Mouse (Mus musculus): ENCODE data around the gene Rapgef6. TPM values are rescaled to one million over a fixed set of nuclear protein-coding genes. Genes with fewer than 3 reads are reported as not detected.
A peak's percentile ranks its signal among the peaks of the same experiment; 100 is the strongest.

The Rapgef6 gene
- total RNA-seq (2014; fragmentation: Nextera tagmentation) (47.6 and 60.7 TPM in 2 replicates), total RNA-seq (2017) (59.0 and 68.2 TPM in 2 replicates)

DNA sequence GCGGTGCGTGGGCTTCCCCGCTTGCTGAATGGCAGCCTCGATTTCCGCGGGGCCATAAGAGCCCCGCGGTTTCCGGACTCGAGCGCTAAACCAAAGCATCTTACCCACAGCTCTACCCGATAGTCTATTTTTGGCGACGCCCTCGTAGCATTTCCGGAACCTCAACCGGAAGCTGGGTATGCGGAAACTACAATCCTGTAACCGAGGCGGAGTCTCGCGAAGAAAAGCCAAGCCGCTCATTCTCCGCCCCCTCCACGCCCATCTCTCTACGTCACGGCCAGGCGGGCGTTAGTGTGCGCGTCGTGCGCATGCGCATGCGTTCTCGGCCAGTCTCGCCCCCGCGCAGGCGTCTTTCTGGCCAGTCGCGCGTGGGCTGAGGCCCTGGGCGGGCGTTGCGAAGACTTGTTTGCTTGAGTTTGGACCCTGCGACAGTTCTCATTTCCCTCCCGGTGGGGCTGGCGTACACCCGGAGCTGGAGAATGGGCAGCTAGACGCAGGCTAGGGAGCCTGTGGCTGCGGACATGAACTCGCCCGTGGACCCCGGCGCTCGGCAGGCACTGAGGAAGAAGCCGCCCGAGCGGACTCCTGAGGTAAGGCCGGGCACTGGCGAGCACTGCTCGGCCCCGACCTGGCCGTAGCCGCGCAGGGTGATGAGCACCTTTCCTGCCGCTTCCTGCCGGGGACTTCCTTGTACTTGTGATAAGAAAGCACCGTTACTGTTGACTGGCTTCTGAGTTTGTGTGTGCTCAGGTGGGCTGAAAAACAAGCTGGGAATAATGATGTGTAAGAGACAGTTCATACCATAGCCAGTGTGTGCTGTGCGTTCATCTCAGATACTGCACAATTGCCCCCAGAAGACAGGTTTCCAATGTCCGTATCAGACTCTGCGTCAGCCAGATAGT lies at the start of gene Rapgef6:
Gene Rapgef6, plus strand, starts transcription at position 319 of the 902 bp plus-strand sequence.
- peak; percentile 95 for ATAC-seq (replicated peaks; ENCODE audit: low FRiP score, low TSS enrichment, poor library complexity, severe bottlenecking)

DNA sequence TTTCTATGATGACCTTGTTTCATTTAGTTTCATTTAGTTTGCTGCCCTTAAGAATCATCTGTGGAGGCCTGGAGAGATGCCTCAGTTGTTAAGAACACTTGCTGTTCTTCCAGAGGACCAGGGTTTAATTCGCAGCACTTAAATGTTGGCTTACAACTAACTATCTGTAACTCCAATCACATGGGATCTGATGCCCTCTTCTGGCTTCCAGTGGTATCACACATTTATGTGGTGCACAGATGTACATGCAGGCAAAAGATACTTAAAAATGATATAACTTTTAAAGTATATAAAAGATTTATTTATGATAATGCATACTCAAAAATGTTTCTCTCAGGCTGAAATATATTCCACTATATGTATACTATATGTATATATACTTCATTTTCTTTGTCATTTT lies 44.2 kb upstream of the Rapgef6 start:
- no peak for ATAC-seq (replicated peaks; ENCODE audit: low FRiP score, low TSS enrichment, poor library complexity, severe bottlenecking)

DNA sequence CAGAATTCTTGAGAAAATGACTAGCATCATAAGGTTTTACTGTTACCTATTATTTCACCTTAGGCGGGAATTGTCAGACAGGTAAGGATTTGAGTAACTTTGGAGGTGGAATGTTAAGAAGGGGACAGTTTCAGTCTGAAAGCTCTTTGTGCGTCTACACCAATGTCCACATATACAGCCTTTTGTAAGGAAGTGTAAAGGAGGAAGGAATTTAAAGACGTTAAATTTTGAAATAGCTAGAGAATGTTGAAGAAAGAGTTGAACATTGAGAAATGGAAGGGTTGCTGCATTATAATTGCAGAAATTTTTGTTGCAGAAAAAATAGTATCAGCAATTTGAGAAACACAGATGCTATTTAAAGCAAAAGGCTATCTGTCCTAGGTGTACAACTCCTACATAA lies 36.6 kb upstream of the Rapgef6 start:
- ATAC-seq (replicated peaks; ENCODE audit: low FRiP score, low TSS enrichment, poor library complexity, severe bottlenecking) = no peak

DNA sequence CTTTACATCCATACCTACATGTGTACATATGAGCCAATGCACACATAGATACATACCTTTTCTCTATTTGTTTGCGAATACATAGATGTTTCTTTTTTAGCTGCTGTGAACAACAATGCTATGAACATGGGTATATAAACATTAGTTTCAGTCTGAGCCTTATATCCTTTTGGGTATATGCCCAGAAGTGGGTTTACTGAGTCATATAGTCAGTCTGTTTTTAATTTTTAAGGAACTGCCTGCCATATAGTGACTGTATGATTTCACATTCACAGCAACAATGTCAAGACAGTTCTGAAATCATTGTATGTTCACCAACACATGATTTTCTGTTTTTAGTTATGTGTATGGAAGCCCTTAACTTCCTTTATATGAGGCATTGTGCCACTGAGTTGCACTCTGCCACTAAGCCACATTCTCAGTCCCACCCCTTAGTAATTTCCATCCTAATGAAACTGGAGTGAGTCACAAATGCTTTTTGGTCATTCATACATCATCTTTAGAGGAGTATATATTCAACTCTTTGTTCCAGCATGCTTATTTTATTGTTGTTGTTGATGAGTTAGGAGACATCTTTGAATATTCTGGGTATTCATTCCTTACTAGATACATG lies 30.6 kb upstream of the Rapgef6 start:
- ATAC-seq (replicated peaks; ENCODE audit: low FRiP score, low TSS enrichment, poor library complexity, severe bottlenecking) = no peak

DNA sequence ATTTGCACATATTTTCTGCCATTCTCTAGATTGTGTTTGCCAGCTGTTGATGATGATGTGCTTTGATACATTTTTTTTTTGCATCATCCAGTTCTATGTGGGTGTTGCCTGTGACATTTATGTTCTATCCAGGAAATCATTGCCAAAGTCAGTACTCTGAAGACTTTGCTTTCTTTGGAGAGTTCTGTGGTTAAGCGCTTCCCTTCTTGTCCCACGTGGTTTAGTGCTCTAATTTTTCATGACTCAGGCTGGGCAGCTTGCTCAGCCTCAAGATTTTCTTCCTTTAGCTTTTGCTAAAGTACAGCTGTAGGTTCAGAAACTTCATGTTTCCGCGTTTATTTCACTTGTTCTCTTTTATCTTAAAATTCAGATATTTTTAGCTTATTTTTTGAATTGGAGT lies 30.1 kb upstream of the Rapgef6 start:
- no peak for ATAC-seq (replicated peaks; ENCODE audit: low FRiP score, low TSS enrichment, poor library complexity, severe bottlenecking)

DNA sequence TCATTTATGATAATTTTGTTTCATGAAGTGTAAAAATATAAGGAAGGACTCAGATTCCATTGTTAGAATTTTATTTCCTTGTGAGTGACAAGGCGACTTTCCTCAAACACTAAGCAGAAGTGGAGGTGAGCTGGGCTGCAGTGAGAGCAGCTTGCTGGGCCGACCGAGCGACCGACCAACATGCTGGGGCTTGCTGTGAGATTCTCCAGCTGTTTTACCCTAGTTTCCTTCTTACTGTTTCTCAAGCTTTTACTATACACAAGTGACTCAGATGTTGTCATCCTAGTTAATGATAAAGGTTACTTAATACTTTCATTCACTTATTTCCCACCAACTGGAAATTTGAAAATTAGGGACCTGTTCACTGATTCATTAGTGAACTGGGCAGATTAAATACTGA lies 22.8 kb upstream of the Rapgef6 start:
- no peak for ATAC-seq (replicated peaks; ENCODE audit: low FRiP score, low TSS enrichment, poor library complexity, severe bottlenecking)

DNA sequence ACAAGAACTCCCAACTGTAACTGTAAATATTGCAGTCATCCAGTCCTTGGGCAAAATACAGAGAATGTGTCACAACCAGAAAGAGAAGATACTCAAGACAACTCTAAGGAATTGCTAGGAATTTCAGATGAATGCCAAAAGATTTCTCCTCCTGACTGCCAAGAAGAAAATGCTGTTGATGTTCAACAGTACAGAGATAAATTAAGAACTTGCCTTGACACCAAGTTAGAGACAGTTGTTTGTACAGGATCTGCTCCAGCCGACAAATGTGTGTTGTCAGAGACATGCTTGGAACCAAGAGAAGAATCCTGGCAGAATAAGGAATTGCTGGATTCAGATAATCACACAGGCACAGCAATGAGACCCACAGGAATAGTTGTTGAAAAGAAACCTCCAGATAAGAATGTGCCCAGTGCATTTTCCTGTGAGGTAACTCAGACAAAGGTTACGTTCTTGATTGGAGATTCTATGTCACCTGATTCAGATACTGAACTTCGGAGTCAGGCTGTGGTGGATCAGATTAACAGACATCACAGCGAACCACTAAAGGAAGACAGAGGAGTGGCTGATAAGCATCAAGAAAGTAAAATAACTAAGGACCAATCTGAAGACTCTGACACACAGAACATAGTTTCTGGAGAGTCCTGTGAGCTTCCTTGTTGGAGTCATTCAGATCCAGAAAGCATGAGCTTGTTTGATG lies 20.0 kb upstream of the Rapgef6 start:
- no peak for ATAC-seq (replicated peaks; ENCODE audit: low FRiP score, low TSS enrichment, poor library complexity, severe bottlenecking)

DNA sequence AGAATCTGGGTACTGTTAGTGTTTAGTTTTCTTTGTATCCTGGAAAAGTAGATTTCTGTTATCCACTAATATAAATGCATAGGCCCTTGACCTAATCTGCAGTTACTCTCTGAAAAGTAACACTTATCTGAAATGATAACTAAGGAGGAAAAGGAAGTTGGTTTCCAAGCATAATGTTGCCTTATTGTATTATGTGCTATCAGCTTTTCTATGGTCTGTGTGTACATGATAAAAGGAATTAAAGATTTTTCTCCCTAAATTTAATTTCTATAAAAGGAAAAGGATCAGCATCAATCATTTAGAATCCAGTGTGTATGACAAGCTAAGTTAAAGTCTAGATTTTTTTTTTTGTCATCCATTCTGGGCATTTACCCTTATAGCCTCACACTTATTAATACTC lies 9.1 kb upstream of the Rapgef6 start:
- no peak for ATAC-seq (replicated peaks; ENCODE audit: low FRiP score, low TSS enrichment, poor library complexity, severe bottlenecking)

DNA sequence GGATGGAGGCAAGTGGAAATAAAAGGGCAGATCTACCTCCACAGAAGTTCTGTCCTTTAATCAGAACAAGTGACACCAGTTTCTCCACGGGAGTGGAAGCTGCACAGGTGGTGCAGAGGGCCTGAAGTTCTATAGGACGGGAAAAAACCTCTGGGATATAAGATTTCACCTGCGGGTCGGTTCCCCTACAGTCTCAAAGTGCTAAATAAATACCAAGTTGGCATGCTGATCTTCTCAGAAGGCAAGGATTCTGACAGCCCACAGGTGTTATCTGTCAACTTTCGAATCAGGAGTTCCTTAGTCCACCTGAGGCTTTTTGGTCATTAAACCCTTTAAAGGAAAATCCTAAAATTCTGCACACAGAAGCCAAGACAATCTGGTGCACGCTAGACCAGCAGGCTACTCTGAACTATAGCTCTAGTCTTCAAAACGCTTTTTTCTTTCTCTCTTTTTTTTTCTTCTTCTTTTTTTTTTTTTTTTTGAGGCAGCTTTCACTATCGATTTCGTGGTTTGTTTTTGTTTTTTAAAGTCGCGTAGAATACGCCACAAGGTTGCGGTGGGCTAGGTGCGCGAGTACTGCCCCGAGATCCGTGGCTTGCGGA lies 619 bp upstream of the Rapgef6 start:
- no peak for ATAC-seq (replicated peaks; ENCODE audit: low FRiP score, low TSS enrichment, poor library complexity, severe bottlenecking)

DNA sequence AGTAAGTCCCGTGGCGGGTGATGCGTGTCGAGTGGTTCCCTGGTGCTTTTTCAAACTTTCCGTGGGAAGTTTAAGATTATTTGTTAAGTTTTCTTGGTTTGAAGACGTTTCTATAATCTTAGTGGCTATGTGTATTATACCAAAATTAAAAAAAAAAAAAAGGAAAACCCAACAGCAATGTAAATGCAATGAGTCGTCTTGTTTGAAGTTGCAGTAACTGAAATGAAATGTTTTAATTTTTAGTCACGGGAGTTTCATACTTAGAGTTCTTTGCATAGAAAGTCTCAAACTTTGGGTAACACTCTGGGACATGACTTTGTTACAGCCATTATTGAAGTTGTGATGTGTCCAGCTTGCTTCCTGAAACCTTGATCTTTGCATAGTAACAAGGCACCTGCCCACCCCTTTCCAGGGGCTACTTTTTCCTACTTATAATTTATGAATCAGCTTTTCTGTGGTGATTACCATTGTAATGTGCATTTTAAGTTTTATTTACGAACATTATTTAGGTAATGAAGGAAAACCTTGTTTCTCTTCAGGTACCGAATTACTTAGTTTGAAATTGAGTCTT lies 869 bp downstream of the Rapgef6 start:
- ATAC-seq (replicated peaks; ENCODE audit: low FRiP score, low TSS enrichment, poor library complexity, severe bottlenecking) = no peak

DNA sequence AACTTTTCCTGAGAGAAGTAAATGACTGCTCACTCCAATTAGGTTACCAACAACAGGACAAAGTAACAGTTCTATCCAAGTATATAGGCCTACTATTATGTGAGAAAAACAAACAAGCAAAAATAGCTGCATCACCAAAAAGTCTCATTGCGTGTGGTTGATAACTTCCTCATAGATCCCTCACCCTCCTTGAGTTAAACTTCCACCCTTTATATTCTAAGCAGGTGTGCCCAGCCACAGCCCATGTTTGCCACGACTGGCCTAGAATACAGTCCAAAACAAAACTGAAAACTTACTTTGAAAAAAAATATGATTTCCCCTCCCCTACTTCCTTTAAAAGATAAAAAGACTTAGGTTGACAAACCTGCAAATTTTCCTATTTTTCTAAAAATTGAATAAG lies 5.4 kb downstream of the Rapgef6 start:
- no peak for ATAC-seq (replicated peaks; ENCODE audit: low FRiP score, low TSS enrichment, poor library complexity, severe bottlenecking)

DNA sequence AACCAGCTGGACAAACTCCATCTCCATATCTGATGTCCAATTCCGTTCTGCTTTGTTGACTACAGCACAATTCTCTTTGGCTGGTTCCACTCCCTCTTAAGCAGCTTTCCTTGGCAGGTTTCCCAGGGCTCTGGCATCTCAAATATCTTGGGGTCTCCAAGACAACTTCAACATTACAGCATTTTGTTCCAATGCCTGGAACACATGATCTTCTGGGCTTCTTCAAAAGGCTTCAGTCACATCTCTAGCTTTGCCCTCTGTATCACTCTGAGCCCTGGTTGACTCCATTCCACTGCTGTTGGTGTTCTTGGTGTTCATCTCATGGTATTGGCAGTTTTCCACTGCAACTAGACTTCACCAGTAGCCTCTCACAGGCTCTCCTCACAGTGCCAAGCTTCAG lies 7.7 kb downstream of the Rapgef6 start:
- ATAC-seq (replicated peaks; ENCODE audit: low FRiP score, low TSS enrichment, poor library complexity, severe bottlenecking) = no peak

DNA sequence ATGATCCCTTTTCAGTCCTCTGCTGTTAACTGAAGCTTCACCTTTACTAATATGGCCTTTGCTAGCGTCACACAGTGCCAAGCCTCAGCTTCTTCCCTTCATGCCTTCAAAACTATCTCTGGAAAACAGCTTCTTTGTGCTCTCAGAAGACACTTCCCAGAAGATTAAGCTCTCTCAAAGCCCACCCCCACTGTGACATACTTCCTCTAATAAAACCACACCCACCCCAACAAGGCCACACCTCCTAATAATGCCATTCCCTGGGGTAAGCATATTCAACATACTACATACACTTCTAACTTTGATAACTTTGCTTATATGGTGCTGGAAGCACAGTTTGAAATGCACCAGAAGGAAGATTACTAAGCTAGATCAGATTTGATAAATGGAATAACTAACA lies 8.3 kb downstream of the Rapgef6 start:
- ATAC-seq (replicated peaks; ENCODE audit: low FRiP score, low TSS enrichment, poor library complexity, severe bottlenecking) = no peak

DNA sequence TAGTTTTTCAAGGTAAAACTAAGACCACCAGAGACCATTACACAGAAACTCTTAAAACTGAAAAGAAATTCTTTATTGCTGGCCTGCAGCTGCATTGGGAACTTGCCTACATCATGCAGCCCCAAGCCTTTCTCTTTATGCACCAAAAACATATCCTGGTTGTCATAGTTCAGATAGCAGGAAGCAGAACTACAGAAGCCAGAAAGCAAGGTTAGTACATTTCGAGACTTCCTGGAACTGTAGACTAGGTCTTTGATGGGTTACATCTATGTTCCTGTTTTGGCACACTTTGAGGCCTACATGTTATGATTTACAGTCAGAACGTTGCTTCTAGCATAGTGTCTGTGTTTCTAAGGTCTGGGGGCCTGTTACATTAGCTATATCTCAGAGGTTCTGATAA lies 11.2 kb downstream of the Rapgef6 start:
- ATAC-seq (replicated peaks; ENCODE audit: low FRiP score, low TSS enrichment, poor library complexity, severe bottlenecking) = no peak

DNA sequence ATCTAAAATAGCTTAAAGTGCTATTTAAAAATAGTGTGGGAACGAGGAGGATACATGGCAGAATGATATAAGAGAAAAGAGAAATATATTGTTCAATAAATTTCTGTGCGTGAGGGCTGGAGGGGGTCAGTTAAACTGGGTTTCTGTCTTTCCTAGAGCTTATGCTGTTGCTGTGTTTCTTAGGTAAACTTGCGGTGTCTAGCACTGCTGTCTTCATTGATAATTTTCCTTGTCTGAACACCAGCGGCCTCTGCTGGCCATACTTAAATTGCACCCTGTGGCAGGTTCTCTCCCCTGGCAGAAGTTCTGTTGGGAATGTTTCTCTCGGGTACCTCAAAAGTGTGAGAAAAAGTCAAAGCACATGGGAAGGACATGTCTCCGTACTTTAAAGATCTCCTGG lies 12.2 kb downstream of the Rapgef6 start:
- ATAC-seq (replicated peaks; ENCODE audit: low FRiP score, low TSS enrichment, poor library complexity, severe bottlenecking) = peak; percentile 83

DNA sequence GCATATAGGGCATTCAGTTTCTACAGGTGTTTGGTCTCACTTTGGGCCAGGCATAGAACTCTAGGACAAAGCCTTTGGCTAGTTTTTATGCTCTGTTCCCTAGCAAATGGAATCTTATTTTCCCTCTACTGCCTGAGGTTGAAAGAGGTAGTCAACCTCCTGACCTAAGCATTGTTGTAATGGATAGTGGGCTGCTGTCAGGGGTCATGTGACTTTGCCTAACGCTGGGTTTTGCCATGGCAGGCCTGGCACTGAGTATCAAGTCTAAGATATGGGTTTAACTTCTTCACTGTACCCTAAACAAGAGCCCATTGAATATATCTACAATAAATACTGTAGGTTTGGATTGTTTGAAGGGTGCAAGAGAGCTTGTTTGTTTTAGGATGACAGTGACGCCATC lies 16.4 kb downstream of the Rapgef6 start:
- no peak for ATAC-seq (replicated peaks; ENCODE audit: low FRiP score, low TSS enrichment, poor library complexity, severe bottlenecking)

DNA sequence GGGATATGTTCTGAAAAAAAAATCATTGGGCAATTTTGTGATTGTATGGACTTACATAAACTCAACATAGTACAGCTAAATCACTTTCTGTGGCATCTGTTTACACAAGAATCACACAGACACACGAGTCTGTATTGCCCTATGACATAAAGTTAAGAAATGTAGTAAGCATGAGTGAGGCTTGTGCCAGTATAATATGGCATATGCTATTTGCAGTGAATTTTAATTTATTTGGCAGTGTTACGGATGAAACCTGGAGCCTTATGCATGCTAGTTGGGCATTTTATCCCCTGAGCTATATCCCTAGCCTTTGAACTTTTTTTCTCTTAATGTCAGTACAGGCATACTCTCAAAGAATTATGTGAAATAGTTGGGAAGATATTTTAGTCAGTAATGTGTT lies 16.8 kb downstream of the Rapgef6 start:
- ATAC-seq (replicated peaks; ENCODE audit: low FRiP score, low TSS enrichment, poor library complexity, severe bottlenecking) = no peak

DNA sequence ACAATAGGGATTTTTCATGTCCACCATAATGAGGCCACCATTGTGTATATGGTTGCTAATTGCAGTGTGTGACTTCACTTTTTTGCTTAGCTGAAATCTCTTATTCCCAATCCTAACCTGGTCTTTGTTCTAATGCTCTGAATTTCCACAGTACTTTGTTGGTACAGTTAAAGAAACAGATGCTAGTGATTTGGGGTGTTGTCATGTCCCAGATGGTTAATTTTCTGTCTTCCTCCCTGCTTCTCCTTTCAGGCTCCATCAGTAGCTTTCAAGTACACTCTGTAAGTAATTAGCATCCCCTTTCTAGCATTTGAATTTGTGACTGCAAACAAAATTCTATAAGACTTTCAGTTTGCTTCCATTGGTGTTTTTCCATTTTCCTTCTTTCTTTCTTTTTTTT lies 17.7 kb downstream of the Rapgef6 start:
- ATAC-seq (replicated peaks; ENCODE audit: low FRiP score, low TSS enrichment, poor library complexity, severe bottlenecking) = no peak

DNA sequence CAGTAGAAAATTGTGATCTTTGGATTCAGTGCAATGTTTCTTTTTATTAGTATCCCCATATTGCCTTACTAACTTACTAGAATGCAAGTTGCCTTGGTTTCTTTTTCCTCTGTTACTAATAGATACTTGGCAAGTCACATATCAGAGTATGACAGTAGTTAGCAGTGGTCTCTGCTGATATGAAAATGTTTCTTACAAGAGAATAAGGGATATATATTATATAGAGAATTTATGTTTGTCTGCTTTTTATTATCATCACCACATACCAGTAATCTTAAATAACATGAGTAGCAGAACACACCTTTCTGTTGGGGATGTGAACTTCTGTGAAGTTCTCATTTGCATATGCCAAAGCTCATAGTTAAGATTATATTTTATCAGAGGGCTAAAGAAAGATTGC lies 19.8 kb downstream of the Rapgef6 start:
- peak; percentile 90 for ATAC-seq (replicated peaks; ENCODE audit: low FRiP score, low TSS enrichment, poor library complexity, severe bottlenecking)

DNA sequence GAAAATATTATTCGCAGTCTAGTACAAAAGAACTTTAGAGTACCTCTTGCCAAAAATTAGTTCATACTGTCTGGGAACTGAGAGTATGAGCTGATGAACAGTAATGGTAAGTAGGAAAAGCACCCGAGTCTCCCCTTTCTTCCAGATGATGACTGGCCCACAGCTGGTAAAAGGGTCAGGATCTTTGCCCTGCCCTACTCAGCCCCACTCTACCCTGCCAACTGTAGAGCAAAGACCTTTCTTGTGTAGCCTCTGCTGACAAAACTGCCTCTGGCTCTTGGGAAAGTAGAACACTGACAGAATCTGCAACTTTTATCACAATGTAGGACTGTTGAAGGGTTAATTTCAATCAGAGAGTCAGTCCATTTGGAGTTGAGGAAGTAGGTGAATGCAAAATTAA lies 32.3 kb downstream of the Rapgef6 start:
- ATAC-seq (replicated peaks; ENCODE audit: low FRiP score, low TSS enrichment, poor library complexity, severe bottlenecking) = no peak
